Mouse (Mus musculus): Measurements from ENCODE around the gene Zgrf1.
A peak's percentile ranks its signal among the peaks of the same experiment; 100 is the strongest.

Gene Zgrf1

GRCm38 (mm10) chr3:127558201-127558600 lies 4.9 kb downstream of the Zgrf1 start:
- no peak for DNase-seq (ENCODE audit: low read depth, low spot score)

GRCm38 (mm10) chr3:127562974-127563373 lies 9.7 kb downstream of the Zgrf1 start:
- DNase-seq (ENCODE audit: low read depth, low spot score) = no peak

DNA sequence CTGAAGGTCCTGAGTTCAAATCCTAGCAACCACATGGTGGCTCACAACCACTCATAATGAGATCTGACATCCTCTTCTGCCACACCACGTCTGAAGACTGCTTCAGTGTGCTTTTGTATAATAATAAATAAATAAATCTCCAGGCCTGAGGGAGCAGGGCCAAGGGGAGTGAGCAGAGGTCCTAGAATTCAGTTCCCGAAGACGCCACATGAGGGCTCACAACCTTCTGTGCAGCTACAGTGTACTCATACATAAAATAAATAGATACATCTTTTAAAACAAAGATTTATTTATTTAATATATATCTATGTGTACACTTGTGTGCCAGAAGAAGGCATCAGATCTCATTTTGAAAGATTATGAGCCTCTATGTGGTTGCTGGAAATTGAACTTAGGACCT lies 11.8 kb downstream of the Zgrf1 start:
- DNase-seq (ENCODE audit: low read depth, low spot score) = no peak

DNA sequence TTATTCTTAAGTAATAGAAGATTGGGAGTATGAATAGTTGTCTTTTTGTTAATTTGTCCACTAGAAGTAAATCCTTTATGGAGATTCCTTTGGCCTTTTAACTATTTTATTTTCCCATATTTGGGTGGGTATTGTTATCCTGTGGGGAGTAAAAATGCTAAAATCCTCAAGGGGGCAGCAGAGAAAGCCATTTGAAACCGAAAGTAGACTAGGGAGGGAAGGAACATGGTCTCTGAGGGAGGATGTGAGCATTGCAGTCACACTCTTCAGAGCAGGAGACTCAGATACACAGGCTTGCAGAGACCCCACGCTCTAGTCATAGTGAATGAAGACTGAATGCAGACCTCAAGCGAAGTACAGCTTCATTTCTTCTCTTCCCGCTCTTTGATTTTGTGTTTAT lies 19.3 kb downstream of the Zgrf1 start:
- DNase-seq (ENCODE audit: low read depth, low spot score) = peak; percentile 29

- DNase-seq (ENCODE audit: low read depth, low spot score) = no peak
Measured at GRCm38 (mm10) chr3:127597136-127597535, 43.8 kb downstream of the Zgrf1 start.

DNA sequence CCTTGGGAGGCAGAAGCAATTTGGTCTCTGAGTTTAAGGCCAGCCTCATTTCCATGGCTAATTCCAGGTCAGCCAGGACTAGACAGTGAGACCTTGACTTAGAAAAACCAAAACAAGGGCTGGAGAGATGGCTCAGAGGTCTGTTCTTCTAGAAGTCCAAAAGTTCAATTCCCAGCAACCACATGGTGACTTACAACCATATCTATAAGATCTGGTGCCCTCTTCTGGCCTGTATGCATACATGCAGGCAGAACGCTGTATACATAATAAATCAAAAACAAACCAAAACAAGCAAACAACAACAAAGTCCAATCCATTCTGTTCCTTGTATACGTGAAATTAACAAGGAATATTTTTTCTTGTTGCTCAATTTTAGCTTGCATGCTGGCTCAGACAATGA lies 54.8 kb downstream of the Zgrf1 start:
- DNase-seq (ENCODE audit: low read depth, low spot score) = no peak

DNA sequence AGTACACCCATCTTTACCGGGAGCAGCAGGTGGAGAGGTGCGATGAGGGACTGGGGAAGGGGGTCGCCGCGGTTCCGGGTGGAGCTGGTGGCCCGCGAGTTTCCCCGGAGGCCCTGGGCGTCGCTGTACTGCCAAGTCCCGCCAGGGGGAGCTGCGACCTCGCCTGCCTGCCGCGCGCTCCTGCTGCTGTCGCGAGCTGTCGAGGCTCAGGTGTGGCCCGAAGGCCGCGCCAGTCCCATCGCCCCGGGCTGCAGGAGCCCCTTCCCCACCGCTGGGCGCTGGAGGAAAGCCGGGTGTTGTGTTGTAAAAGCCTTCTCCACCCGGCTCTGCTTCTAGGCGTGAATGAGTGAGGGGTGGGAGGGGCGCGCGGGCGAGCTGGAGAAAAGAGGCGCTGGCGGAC lies 72.0 kb downstream of the Zgrf1 start:
- DNase-seq (ENCODE audit: low read depth, low spot score) = no peak

DNA sequence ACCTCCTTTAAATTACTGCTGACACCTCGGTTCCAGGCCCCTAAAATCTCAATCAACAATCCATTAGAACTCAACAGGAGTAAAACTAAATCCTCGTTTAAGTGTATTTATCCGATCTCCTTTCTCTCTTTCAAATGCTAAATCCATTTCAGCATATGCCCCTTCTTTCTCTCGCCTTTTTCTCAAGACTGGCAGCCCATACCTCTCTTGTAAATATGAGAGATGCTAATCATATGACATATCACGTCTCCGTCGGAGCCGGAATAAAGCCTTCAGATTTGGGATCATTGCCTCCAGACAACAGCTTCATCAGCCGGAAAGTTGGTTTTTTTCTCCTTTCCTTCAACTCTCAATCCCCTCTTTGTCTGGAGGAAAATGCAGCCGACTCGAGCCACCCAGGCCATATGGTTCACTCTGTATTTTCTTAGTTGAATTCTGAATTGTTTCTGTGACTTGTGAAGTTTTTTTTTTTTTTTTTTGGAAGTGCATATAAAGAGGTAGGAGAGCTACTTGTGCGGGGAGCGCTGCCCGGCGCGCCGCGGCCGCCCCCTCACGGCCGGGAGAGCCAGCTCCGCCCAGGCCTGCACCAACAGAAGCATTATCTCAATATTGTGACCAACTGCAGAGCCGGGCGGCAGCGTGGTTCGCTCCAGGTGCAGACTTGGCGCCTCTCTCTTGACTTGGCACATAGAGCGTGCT lies 72.6 kb downstream of the Zgrf1 start:
- DNase-seq (ENCODE audit: low read depth, low spot score) = no peak

GRCm38 (mm10) chr3:127626524-127626923 lies 73.2 kb downstream of the Zgrf1 start:
- DNase-seq (ENCODE audit: low read depth, low spot score) = no peak

DNA sequence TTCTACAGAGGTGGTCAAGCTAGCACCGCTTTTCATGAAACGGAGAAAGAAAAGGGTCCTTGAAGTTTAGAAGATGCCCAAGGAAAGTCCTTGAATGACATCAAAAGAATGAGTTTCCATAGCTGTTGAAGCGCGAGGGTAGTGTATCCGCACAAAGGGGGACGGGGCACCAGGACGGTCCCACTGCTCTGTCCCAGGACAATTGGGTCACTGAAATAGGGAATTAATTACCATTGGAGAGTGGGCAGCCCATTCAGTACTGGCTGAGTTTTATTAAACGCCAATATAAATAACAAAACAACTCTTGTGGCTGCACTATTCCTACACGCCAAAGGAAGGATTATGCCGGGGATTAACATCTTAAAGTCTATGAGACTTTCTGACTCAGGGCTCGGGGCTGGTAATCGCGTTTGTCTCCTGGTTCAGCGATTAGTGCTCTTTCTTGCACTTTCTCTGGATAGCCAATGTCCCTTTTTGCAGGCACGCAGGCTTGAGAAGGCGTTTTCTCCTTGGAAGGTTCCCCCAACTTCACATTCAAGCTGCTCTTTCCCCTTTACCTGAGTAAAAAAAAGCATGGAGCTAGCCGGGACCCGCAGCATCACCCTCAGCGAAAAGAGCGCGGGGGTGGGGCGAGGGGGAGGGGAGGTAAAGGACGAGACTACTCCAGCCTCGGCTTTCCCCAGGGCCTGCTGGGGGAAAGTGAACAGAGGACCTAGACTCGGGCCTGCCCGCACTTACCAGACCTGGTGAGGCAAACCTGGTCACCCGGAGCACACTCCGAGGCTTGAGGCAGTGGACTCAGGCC lies 74.1 kb downstream of the Zgrf1 start:
- DNase-seq (ENCODE audit: low read depth, low spot score) = no peak

DNA sequence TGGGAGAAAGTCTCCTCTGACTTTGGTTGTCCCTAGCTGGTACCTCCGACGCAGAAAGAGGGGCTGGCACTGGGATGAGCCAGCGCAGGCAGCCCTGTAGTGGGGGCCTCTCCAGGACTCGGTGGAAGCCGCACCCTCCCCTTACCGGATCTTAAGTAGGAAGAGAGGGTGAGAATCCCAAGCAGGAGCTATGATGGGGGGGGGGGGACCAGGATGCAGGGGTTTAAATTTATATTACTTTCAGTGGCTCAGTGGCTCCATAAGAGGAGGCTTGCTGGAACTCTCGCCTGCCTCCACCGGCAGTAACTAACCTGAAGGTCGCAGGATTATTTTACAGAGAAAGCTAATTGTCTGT lies 74.6 kb downstream of the Zgrf1 start:
- no peak for DNase-seq (ENCODE audit: low read depth, low spot score)

- no peak for DNase-seq (ENCODE audit: low read depth, low spot score)
Measured at GRCm38 (mm10) chr3:127628311-127629184, 75.3 kb downstream of the Zgrf1 start.

DNA sequence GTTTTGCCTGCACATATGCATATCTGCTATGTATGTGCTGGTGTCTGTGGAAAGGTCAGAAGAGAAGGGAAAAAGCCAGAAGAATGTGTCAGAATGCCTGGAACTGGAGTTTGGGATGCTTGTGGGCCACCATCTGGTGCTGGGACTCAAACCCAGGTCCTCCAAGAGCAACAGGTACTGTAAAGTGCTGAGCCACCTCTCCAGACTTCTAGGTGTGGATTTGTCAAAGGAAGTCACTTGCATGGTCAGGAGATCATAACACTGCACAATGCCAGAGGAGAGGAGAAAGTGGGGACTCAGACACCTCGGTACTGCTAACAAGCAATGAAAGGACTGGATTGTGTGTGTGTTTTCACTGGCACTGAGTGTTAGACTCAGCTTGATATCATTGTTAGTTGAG lies 76.9 kb downstream of the Zgrf1 start:
- no peak for DNase-seq (ENCODE audit: low read depth, low spot score)

- DNase-seq (ENCODE audit: low read depth, low spot score) = no peak
Measured at GRCm38 (mm10) chr3:127630735-127631372, 77.6 kb downstream of the Zgrf1 start.

DNA sequence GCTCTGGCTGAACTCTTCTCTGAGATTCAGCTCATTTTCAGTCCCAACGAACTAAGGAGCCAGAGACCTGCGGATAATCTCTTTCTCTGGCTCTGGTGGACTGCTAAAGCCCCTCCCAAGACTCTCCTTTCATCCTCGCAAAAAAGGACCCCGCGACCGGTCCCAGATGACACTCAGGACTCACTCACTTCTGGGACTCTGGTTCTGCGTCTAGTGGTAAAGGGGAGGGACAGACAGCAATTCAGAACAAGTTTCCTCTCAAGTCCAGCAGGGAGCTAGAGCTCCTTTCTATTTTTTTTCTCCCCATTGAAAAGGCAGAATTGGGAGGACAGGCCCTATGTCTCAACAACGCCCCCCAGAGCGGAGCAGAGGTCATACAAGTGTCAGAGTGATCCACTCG lies 78.3 kb downstream of the Zgrf1 start:
- no peak for DNase-seq (ENCODE audit: low read depth, low spot score)

- DNase-seq (ENCODE audit: low read depth, low spot score) = no peak
Measured at GRCm38 (mm10) chr3:127632531-127632930, 79.2 kb downstream of the Zgrf1 start.

GRCm38 (mm10) chr3:127633080-127634032 lies 80.1 kb downstream of the Zgrf1 start, which contains the start of gene Neurog2:
Neurog2 (plus strand) TSS chr3:127633135.
- no peak for DNase-seq (ENCODE audit: low read depth, low spot score)

DNA sequence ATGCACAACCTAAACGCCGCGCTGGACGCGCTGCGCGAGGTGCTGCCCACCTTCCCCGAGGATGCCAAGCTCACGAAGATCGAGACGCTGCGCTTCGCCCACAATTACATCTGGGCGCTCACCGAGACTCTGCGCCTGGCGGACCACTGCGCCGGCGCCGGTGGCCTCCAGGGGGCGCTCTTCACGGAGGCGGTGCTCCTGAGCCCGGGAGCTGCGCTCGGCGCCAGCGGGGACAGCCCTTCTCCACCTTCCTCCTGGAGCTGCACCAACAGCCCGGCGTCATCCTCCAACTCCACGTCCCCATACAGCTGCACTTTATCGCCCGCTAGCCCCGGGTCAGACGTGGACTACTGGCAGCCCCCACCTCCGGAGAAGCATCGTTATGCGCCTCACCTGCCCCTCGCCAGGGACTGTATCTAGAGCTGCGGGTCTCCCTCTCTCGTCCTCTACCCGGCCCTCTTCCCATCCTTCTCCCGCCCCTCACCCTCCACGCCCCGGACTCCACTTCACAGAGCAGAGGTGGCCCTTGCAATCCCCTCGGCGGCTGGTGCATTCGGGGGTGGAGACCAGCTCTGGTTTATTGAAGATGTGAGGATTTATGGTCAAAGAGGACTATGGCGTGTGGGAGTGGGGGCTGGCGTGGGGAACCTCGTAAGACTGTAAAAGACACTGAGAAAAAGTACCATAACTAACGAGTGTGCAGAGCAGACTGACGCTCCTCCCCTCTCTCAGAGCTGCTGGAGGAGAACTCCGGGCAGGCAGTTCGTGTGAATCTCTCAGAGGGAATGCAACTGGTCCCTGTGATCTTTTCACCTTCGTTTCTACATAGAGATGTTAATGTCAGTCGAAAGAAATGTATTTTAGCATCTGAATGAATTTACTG lies 81.1 kb downstream of the Zgrf1 start:
- DNase-seq (ENCODE audit: low read depth, low spot score) = no peak

GRCm38 (mm10) chr3:127634984-127635349 lies 81.7 kb downstream of the Zgrf1 start:
- DNase-seq (ENCODE audit: low read depth, low spot score) = no peak
